Mouse (Mus musculus) liver, postnatal 0 days (tissue): ENCODE measurements at regions not wholly inside any gene's neighbourhood (a gene's known extent, or its start where the extent isn't known, plus 50 kb on each side); places are given as distances from the start of the nearest gene placed in this dataset.

Experiments used
- ATAC-seq: fragments of 200-750 bp; cut with Nextera tagmentation; 2 replicates; pipeline ENCODE4 v1.8.0; 2017; ENCODE audit warnings: mild to moderate bottlenecking, moderate library complexity
- DNase-seq: peaks from one replicate; pipeline ENCODE4 v3.0.0-alpha.2; 2016
- H3K27ac ChIP-seq: fragments of 300-500 bp; sonication (generic); 2 replicates; pipeline ENCODE4 v1.5.1; 2014; ENCODE audit warnings: antibody characterized with exemption, moderate library complexity, mild to moderate bottlenecking, low read depth
- H3K27me3 ChIP-seq: fragments of 300-500 bp; sonication (generic); 2 replicates; pipeline ENCODE4 v1.6.1; 2014; ENCODE audit warnings: low read length, control low read depth, mixed read lengths; ENCODE audit not compliant: insufficient read depth
- H3K36me3 ChIP-seq: fragments of 300-500 bp; sonication (generic); replicated peaks from 2 replicates; pipeline ENCODE4 v1.6.1; 2014; ENCODE audit warnings: mild to moderate bottlenecking, control low read depth, low read length, moderate library complexity, mixed read lengths; ENCODE audit not compliant: insufficient read depth
- H3K4me1 ChIP-seq: fragments of 300-500 bp; sonication (generic); 2 replicates; pipeline ENCODE4 v1.6.1; 2014; ENCODE audit warnings: antibody characterized with exemption, mild to moderate bottlenecking, control low read depth; ENCODE audit not compliant: insufficient read depth
- H3K4me2 ChIP-seq: fragments of 300-500 bp; sonication (generic); 2 replicates; pipeline ENCODE4 v1.6.1; 2014; ENCODE audit warnings: low read depth, mild to moderate bottlenecking, low read length, moderate library complexity, mixed read lengths
- H3K4me3 ChIP-seq: fragments of 300-500 bp; sonication (generic); 2 replicates; pipeline ENCODE4 v1.5.1; 2014; ENCODE audit warnings: low read depth, low read length
- H3K9ac ChIP-seq: fragments of 300-500 bp; sonication (generic); replicated peaks from 2 replicates; pipeline ENCODE4 v1.6.1; 2014; ENCODE audit warnings: mild to moderate bottlenecking, moderate library complexity
- H3K9me3 ChIP-seq: fragments of 300-500 bp; sonication (generic); 2 replicates; pipeline ENCODE4 v1.6.1; 2016; ENCODE audit warnings: mild to moderate bottlenecking, control low read depth, low read length, mixed read lengths
- CTCF ChIP-seq: sonication (generic); IDR thresholded peaks from 2 replicates; pipeline ENCODE4 v1.5.1; 2016; ENCODE audit warnings: antibody characterized with exemption, low read depth
- EP300 ChIP-seq: IDR thresholded peaks from 2 replicates; pipeline ENCODE4 v1.6.1; 2016; ENCODE audit warnings: antibody characterized with exemption, low read depth, mild to moderate bottlenecking
- WGBS: fragments of 180-500 bp; shearing (Covaris S2); extraction: QIAGEN DNeasy Blood & Tissue Kit; methylation state at CpG from one replicate; pipeline ENCODE4 v1.1.7; 2014; ENCODE audit not compliant: insufficient replicate concordance; 5-methylcytosine and 5-hydroxymethylcytosine counted together

DNA sequence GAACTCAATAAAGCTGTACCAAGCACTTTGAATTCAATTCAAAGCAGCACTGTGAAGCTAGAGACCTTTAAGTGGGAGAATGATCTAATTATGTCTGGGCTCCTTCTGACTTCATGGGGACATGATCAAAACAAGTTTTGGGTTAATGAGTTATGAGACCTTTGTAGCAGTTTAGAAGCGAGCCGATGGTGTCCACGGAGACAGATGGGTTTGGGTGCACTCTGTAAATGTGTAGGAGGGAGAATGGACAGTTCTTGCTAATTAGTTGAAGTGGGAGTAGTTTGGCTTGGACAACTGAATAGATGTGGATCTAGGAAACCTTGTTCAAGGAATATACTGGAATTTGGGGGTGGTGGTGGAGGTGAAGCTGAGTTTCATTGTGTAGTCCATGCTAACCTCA is 186.3 kb upstream of the Cldn34b3 start:
- ATAC-seq (no peak), DNase-seq (no peak)
- no peak overlapping the region for H3K9ac ChIP-seq
- 68% methylated on average over 3 of the region's 3 CpGs for WGBS
- H3K9me3 ChIP-seq, result no peaks in the 10 kb centered on the region
- H3K27ac ChIP-seq, result no peak overlapping the region
- no peak for TF ChIP-seq CTCF
- no peak for TF ChIP-seq EP300
- no peak overlapping the region for H3K4me2 ChIP-seq
- no peaks in the 10 kb centered on the region for H3K27me3 ChIP-seq
- no peaks in the 10 kb centered on the region for H3K4me1 ChIP-seq
- H3K36me3 ChIP-seq, result no peaks in the 10 kb centered on the region
- no peak overlapping the region for H3K4me3 ChIP-seq

DNA sequence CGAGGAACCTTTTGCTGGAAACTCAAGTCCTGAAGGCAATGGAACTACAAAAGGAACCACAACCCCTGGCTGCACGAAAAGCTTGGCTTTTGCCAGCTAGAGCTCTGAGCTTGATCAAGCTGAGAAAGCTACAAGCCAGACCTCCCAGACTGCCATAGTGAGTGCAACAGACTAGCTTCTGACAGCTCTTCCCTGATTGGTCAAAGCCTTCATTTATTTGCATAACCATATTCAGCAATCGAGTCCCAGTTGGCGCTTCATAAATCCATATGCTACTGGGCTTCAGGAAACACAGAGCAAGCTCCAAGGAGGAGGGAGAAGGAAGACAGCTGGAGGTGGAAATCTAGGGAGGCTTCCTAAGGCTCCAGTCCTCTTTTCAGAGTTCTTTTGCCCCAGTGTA is 181.4 kb upstream of the Cldn34b3 start:
- no peak for DNase-seq

DNA sequence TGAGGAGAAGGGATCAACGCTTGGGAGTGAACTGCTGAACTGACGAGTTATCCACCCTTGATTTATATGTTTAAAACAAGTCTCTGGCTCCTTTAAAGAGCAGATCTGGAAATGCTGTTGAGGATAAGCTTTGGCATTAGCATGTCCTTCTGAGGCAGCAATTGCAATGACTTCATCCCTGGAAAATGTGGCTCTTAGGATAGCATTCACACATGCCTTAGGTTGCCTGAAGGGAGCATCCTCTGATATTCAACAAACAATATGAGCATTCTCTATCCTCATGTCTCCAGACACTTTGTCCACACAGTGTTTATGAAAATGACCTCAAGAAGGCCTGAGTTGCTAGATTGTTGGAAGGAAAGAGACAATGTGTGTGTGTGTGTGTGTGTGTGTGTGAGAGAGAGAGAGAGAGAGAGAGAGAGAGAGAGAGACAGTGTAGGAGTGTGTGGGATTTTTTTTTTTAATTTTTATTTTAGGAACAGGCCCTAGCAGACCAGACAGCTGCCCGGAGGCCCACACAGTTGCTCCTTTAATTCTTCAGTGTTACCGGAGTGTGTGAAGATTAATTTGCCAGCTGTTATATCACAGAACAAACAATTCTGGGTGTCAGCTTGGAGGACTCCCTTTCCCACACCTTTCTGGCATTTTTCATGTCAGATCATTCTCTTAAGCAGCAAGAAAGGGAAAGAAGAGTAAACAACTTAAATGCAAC is 153.2 kb upstream of the Cldn34b3 start:
- Histone ChIP-seq H3K4me2 (no peak overlapping the region), H3K4me1 (no peaks in the 10 kb centered on the region), H3K4me3 (no peak overlapping the region), H3K36me3 (no peaks in the 10 kb centered on the region), H3K27me3 (no peaks in the 10 kb centered on the region), H3K9me3 (no peaks in the 10 kb centered on the region), H3K9ac (no peak overlapping the region), H3K27ac (no peak overlapping the region)
- WGBS, result 74% methylated on average over 4 of the region's 4 CpGs
- ATAC-seq (no peak), DNase-seq (no peak)
- TF ChIP-seq CTCF (no peak), EP300 (no peak)

More for the DNA sequence above, 181.4 kb upstream of the Cldn34b3 start:
- 58% methylated on average over 4 of the region's 4 CpGs for WGBS
- no peak for ATAC-seq
- Histone ChIP-seq H3K9me3 (no peaks in the 10 kb centered on the region), H3K36me3 (no peaks in the 10 kb centered on the region), H3K9ac (no peak overlapping the region), H3K4me1 (no peaks in the 10 kb centered on the region), H3K27ac (no peak overlapping the region), H3K4me2 (no peak overlapping the region), H3K27me3 (no peaks in the 10 kb centered on the region), H3K4me3 (no peak overlapping the region)
- no peak for TF ChIP-seq EP300
- no peak for TF ChIP-seq CTCF

DNA sequence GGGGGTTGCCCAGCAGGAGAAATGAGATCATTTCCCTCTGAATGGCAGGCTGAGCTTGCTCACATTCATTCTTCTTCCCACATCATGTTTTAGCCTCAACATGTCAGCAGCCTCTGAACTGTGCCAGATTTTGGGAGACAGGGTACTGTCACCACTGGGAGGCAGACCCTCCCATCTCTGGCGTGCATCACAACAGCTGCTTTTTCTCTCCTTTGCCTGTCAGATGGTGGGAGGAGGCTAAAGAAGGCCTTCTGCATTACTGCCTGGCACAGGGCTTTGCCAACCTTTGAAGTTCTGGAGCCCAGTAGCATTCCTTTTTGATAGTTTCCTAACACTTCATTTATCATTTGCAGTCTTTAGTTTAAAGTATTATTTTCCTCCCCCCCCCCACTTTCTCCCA is 148.0 kb upstream of the Cldn34b3 start:
- 43% methylated on average over 1 of the region's 1 CpGs for WGBS
- no peak for DNase-seq
- TF ChIP-seq CTCF (no peak), EP300 (no peak)

DNA sequence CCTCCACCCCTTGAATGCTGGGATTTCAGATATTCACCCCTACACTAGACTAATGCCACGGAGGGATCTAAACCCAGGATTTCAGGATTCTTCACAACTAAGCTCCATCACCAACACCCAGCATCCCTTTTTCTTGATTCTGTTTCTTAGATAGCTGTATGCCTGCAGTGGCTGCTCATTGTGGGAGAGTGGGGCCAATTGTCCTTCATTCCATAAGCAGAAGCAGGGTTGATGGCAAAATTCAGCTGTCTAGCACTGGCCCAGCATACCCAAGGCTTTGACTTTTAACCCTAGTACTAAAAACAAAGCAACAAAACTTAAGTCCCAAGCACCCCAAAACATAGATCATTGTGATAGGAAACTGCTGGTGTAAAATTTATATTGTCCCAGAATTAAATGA is 147.5 kb upstream of the Cldn34b3 start:
- no peak for TF ChIP-seq EP300
- WGBS, result 73% methylated on average over 1 of the region's 1 CpGs
- Histone ChIP-seq H3K9ac (no peak overlapping the region), H3K4me2 (no peak overlapping the region), H3K9me3 (no peaks in the 10 kb centered on the region), H3K4me1 (no peaks in the 10 kb centered on the region), H3K4me3 (no peak overlapping the region), H3K27ac (no peak overlapping the region), H3K36me3 (no peaks in the 10 kb centered on the region), H3K27me3 (no peaks in the 10 kb centered on the region)
- DNase-seq, result no peak
- ATAC-seq, result no peak

More for the DNA sequence above, 148.0 kb upstream of the Cldn34b3 start:
- ATAC-seq, result no peak
- no peak overlapping the region for H3K4me3 ChIP-seq
- no peak overlapping the region for H3K4me2 ChIP-seq
- no peak overlapping the region for H3K27ac ChIP-seq
- no peak overlapping the region for H3K9ac ChIP-seq
- H3K4me1 ChIP-seq, result no peaks in the 10 kb centered on the region
- H3K36me3 ChIP-seq, result no peaks in the 10 kb centered on the region
- no peaks in the 10 kb centered on the region for H3K9me3 ChIP-seq
- H3K27me3 ChIP-seq, result no peaks in the 10 kb centered on the region

DNA sequence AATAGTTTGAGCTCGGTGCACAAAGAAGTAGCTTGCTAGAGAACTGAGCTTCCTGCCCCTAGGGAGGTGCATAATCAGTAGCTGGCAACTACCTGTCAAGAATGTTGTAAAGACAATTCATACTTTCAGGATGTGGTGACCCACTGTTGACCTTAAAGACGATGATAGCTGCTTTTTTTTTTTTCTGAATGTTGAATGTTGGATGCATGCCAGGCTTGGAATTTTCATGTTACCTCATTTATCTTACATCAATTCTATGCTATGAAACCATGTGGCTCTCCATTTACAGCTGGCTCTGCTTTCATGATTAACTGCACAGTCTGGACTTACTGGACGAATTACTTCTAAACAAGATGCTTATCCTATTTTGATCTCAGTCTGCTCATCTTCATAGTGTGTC is 143.2 kb upstream of the Cldn34b3 start:
- H3K27ac ChIP-seq, result no peak overlapping the region
- no peaks in the 10 kb centered on the region for H3K27me3 ChIP-seq
- H3K4me1 ChIP-seq, result no peaks in the 10 kb centered on the region
- no peak overlapping the region for H3K4me3 ChIP-seq
- H3K9ac ChIP-seq, result no peak overlapping the region
- ATAC-seq, result no peak
- WGBS, result 42% methylated on average over 3 of the region's 3 CpGs
- H3K4me2 ChIP-seq, result no peak overlapping the region
- TF ChIP-seq CTCF (no peak), EP300 (no peak)
- H3K36me3 ChIP-seq, result no peaks in the 10 kb centered on the region
- no peaks in the 10 kb centered on the region for H3K9me3 ChIP-seq
- no peak for DNase-seq
